Mouse (Mus musculus) kidney, embryonic 15.5 days (tissue): Measurements from ENCODE around the gene Mettl7b. TPM values are rescaled to one million over a fixed set of nuclear protein-coding genes. Genes with fewer than 3 reads are reported as not detected.

Experiments used
- ATAC-seq: fragments of 200-750 bp; cut with Nextera tagmentation; replicated peaks from 2 replicates; pipeline ENCODE4 v1.8.0; 2017; ENCODE audit warnings: moderate TSS enrichment; ENCODE audit not compliant: low FRiP score
- H3K27ac ChIP-seq: fragments of 300-500 bp; sonication (generic); 2 replicates; pipeline ENCODE4 v1.5.1; 2015; ENCODE audit warnings: mild to moderate bottlenecking, inconsistent platforms
- H3K27me3 ChIP-seq: fragments of 300-500 bp; sonication (generic); 2 replicates; pipeline ENCODE4 v1.6.1; 2015; ENCODE audit warnings: inconsistent platforms
- H3K36me3 ChIP-seq: fragments of 300-500 bp; sonication (generic); 2 replicates; pipeline ENCODE4 v1.6.1; 2015; ENCODE audit warnings: inconsistent platforms
- H3K4me1 ChIP-seq: fragments of 300-500 bp; sonication (generic); 2 replicates; pipeline ENCODE4 v1.6.1; 2015; ENCODE audit warnings: inconsistent platforms
- H3K4me2 ChIP-seq: fragments of 300-500 bp; sonication (generic); 2 replicates; pipeline ENCODE4 v1.6.1; 2015; ENCODE audit warnings: moderate library complexity, mild to moderate bottlenecking, inconsistent platforms
- H3K4me3 ChIP-seq: fragments of 300-500 bp; sonication (generic); replicated peaks from 2 replicates; pipeline ENCODE4 v1.5.1; 2015; ENCODE audit warnings: mild to moderate bottlenecking, inconsistent platforms
- H3K9ac ChIP-seq: fragments of 300-500 bp; sonication (generic); 2 replicates; pipeline ENCODE4 v1.6.1; 2015; ENCODE audit warnings: mild to moderate bottlenecking, inconsistent platforms
- H3K9me3 ChIP-seq: fragments of 300-500 bp; sonication (generic); replicated peaks from 2 replicates; pipeline ENCODE4 v1.6.1; 2016; ENCODE audit warnings: inconsistent platforms
- WGBS: fragments of 180-500 bp; shearing (Covaris S2); methylation state at CpG from one replicate; pipeline ENCODE4 v1.1.7; 2015; ENCODE audit warnings: mixed read lengths; 5-methylcytosine and 5-hydroxymethylcytosine counted together
- polyA plus RNA-seq: library from polyadenylated mRNA; unstranded; fragments of >200 nt; fragmentation: Nextera tagmentation; extraction: Ambion mirVana; gene quantifications from 2 replicates; pipeline ENCODE4 v1.2.1, GENCODE M21; 2015

Gene Mettl7b
- polyA plus RNA-seq, 1 experiment from 2014 or later, result 5.6 TPM

DNA sequence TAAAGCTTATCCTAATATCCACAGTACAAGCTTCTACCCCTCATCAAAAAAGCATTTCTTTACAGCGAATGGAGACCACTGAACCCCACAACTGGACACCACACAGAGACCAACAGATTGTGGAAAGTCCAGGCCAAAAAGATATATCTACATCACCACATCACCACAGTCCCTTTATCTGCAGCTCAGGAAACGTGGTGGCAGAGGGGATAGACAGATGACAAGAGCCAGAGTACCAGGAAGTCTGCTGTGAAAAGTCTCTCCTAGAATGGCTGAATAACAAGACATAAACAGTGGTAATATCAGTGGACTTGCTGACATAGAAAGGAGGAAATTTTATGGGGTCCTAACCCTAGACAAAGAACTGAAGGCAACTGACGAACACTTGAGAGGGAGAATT lies 15.6 kb upstream of the Mettl7b start:
- Histone ChIP-seq H3K4me2 (no peak overlapping the region), H3K9me3 (no peaks in the 10 kb centered on the region), H3K4me3 (no peak overlapping the region), H3K27ac (no peak overlapping the region), H3K9ac (no peak overlapping the region), H3K36me3 (no peaks in the 10 kb centered on the region), H3K27me3 (0 out of 2 replicates have a peak, but pooled peaks cover 3% of the 10 kb centered on the region), H3K4me1 (peaks cover 2% of the 10 kb centered on the region; the same call in 1 of the 2 replicates)
- 62% methylated on average over 3 of the region's 3 CpGs for WGBS
- ATAC-seq, result no peak

DNA sequence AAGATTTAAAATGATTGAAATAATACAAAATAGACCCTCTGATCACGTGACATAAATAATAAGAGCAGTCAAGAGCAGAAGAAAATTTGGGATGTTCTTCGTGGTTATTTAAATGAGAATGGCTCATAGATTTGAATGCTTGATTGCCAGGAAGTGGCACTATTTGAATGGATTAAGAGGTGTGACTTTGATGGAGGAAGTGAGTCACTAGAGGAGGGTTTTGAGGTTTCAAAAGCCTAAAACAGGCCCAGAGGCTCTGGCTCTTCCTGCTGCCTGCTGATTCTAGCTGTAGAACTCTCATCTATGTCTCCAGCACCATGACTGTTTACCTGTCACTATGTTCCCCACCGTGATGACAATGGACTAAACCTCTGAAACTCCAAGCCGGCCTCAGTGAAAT lies 12.1 kb upstream of the Mettl7b start:
- WGBS, result 78% methylated on average over 4 of the region's 4 CpGs
- Histone ChIP-seq H3K27ac (no peak overlapping the region), H3K4me2 (no peak overlapping the region), H3K9me3 (no peaks in the 10 kb centered on the region), H3K27me3 (peaks cover 3% of the 10 kb centered on the region), H3K36me3 (no peaks in the 10 kb centered on the region), H3K9ac (no peak overlapping the region), H3K4me1 (peaks cover 2% of the 10 kb centered on the region; the same call in 1 of the 2 replicates), H3K4me3 (no peak overlapping the region)
- ATAC-seq, result no peak

GRCm38 (mm10) chr10:128970740-128971250 lies 10.0 kb upstream of the Mettl7b start:
- Histone ChIP-seq H3K27ac (no peak overlapping the region), H3K4me3 (no peak overlapping the region), H3K27me3 (no peaks in the 10 kb centered on the region; the same call in none of the 2 replicates), H3K4me2 (no peak overlapping the region), H3K4me1 (no peaks in the 10 kb centered on the region), H3K9me3 (no peaks in the 10 kb centered on the region), H3K9ac (no peak overlapping the region), H3K36me3 (no peaks in the 10 kb centered on the region)
- no peak for ATAC-seq
- 49% methylated on average over 1 of the region's 1 CpGs for WGBS

DNA sequence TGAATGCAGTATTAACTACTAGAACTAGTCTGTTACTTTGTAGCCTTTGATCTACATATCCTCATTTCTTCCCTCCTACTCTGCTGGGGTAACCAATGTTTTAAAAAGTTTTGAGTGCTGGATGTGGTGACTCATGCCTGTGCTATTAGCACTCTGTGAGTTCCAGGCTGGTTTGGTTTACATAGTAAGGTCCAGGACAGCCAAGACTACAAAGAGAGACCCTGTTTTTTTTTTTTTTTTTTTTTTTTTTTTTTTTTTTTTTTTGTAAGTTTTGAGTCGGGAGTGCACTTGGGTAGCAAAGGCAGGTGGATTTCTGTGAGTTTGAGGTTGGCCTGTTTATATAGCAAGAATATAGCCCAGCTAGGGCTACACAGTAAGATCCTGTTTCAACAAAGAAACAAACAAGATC lies 7.6 kb upstream of the Mettl7b start:
- Histone ChIP-seq H3K4me3 (no peak overlapping the region), H3K27ac (no peak overlapping the region), H3K4me2 (no peak overlapping the region), H3K9me3 (no peaks in the 10 kb centered on the region), H3K36me3 (no peaks in the 10 kb centered on the region), H3K9ac (no peak overlapping the region), H3K4me1 (no peaks in the 10 kb centered on the region), H3K27me3 (no peaks in the 10 kb centered on the region; the same call in none of the 2 replicates)
- WGBS, result 20% methylated on average over 1 of the region's 1 CpGs
- ATAC-seq, result no peak

- H3K27me3 ChIP-seq, result no peaks in the 10 kb centered on the region; the same call in none of the 2 replicates
- no peaks in the 10 kb centered on the region for H3K4me1 ChIP-seq
- no peaks in the 10 kb centered on the region for H3K36me3 ChIP-seq
- no peak overlapping the region for H3K27ac ChIP-seq
- WGBS, result 86% methylated on average over 6 of the region's 6 CpGs
- no peak overlapping the region for H3K9ac ChIP-seq
- H3K4me2 ChIP-seq, result no peak overlapping the region
- no peak for ATAC-seq
- no peak overlapping the region for H3K4me3 ChIP-seq
- H3K9me3 ChIP-seq, result no peaks in the 10 kb centered on the region
These were observed 5.1 kb upstream of the Mettl7b start for GRCm38 (mm10) chr10:128965871-128966270.

DNA sequence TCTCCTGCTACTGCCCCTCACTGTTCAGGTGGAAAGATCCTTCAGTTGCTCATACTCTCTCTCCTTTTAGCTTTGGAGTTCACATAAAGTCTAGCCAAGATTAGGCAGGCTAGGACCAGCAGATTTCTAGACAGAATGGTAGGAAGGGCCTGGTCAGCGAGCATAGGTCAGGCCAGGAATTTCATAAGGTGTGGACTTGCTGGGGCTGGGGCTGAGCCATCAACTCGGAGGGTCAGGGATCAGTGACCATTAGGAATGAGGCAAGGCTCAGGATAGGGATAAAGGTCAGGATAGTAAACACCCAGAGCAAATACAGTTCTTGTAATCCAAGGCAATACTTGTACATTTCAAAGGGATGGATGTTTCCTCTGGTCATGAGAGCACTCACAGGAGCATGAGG lies 4.2 kb upstream of the Mettl7b start:
- H3K4me1 ChIP-seq, result no peaks in the 10 kb centered on the region
- H3K4me3 ChIP-seq, result no peak overlapping the region
- H3K36me3 ChIP-seq, result no peaks in the 10 kb centered on the region
- H3K27me3 ChIP-seq, result no peaks in the 10 kb centered on the region
- no peak overlapping the region for H3K9ac ChIP-seq
- ATAC-seq, result peak; percentile 71
- no peaks in the 10 kb centered on the region for H3K9me3 ChIP-seq
- H3K4me2 ChIP-seq, result no peak overlapping the region
- H3K27ac ChIP-seq, result 0 out of 2 replicates have a peak overlapping the region, but pooled peaks have one; percentile 32
- WGBS, result 64% methylated on average over 2 of the region's 2 CpGs

GRCm38 (mm10) chr10:128960142-128960541 lies 646 bp downstream of the Mettl7b start:
- ATAC-seq, result no peak
- 64% methylated on average over 4 of the region's 4 CpGs for WGBS
- Histone ChIP-seq H3K36me3 (no peaks in the 10 kb centered on the region), H3K9me3 (no peaks in the 10 kb centered on the region), H3K4me3 (no peak overlapping the region), H3K4me1 (no peaks in the 10 kb centered on the region), H3K27me3 (0 out of 2 replicates have a peak, but pooled peaks cover 4% of the 10 kb centered on the region), H3K4me2 (no peak overlapping the region), H3K27ac (no peak overlapping the region), H3K9ac (no peak overlapping the region)

- WGBS, result 81% methylated on average over 10 of the region's 10 CpGs
- ATAC-seq, result no peak
These were observed 2.4 kb downstream of the Mettl7b start for GRCm38 (mm10) chr10:128958340-128958739.

DNA sequence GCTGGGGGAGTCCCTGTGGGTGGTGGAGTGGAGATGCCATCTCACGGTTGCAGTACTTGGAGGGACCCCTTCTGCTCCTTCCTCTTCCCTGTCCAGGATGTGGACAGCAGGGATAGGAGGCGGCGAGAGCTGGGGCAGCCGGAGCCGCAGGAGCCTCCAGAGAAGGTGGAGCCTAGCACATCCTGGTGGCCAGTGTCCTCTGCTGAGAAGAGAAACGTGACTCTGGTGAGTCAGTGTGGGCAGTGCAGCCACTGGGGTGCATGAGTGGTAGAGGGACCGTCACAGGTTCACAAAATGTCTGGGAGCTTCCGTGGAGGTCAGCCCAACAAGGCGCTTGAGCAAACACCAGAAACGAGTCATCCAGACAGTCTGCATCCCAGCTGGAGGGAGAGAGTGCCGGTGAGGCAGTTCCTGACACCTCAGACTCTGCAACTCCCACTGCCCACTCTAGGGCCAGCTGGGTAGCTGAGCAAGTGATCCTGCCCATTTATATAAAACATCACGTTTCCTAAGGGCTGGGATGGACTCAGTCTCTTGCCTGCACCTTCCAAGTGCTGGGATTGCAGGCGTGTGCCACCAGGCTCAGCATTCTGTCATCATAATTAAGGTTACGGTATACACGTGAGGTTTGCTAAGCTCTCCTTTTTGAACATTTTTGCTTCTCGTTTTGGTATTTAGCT lies 10.4 kb downstream of the Mettl7b start:
- WGBS, result 54% methylated on average over 16 of the region's 16 CpGs
- no peak overlapping the region for H3K4me3 ChIP-seq
- H3K36me3 ChIP-seq, result no peaks in the 10 kb centered on the region
- no peak overlapping the region for H3K27ac ChIP-seq
- no peak overlapping the region for H3K4me2 ChIP-seq
- H3K4me1 ChIP-seq, result no peaks in the 10 kb centered on the region
- no peaks in the 10 kb centered on the region for H3K27me3 ChIP-seq
- H3K9me3 ChIP-seq, result no peaks in the 10 kb centered on the region
- ATAC-seq, result no peak; the same call in 1 of the 2 replicates
- H3K9ac ChIP-seq, result no peak overlapping the region

More at GRCm38 (mm10) chr10:128958340-128958739, 2.4 kb downstream of the Mettl7b start:
- no peak overlapping the region for H3K9ac ChIP-seq
- H3K4me1 ChIP-seq, result no peaks in the 10 kb centered on the region
- H3K27ac ChIP-seq, result no peak overlapping the region
- H3K36me3 ChIP-seq, result no peaks in the 10 kb centered on the region
- H3K27me3 ChIP-seq, result 0 out of 2 replicates have a peak, but pooled peaks cover 4% of the 10 kb centered on the region
- no peak overlapping the region for H3K4me3 ChIP-seq
- no peak overlapping the region for H3K4me2 ChIP-seq
- H3K9me3 ChIP-seq, result no peaks in the 10 kb centered on the region

GRCm38 (mm10) chr10:128947496-128947895 lies 13.3 kb downstream of the Mettl7b start:
- Histone ChIP-seq H3K9ac (no peak overlapping the region), H3K36me3 (no peaks in the 10 kb centered on the region), H3K9me3 (no peaks in the 10 kb centered on the region), H3K4me2 (no peak overlapping the region), H3K27ac (no peak overlapping the region), H3K27me3 (no peaks in the 10 kb centered on the region), H3K4me1 (no peaks in the 10 kb centered on the region), H3K4me3 (no peak overlapping the region)
- no peak for ATAC-seq
- 81% methylated on average over 4 of the region's 4 CpGs for WGBS

DNA sequence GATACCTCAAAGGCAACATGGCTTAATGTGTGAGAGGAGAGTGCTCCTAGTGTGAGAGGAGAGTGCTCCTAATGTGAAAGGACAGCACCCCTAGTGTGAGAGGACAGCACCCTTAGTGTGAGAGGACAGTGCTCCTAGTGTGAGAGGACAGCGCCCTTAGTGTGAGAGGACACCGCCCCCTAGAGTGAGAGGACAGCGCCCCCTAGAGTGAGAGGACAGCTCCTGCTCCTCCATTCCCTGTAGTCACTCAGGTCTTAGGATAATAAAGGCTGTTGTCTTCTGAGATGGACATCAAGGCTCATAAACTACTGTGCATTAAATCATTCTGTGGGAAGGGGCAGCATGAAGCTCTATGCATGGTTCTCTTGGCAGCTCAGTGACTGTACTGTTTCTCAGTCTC lies 15.1 kb downstream of the Mettl7b start:
- 0 out of 2 replicates have a peak, but pooled peaks have one; percentile 6 for ATAC-seq

DNA sequence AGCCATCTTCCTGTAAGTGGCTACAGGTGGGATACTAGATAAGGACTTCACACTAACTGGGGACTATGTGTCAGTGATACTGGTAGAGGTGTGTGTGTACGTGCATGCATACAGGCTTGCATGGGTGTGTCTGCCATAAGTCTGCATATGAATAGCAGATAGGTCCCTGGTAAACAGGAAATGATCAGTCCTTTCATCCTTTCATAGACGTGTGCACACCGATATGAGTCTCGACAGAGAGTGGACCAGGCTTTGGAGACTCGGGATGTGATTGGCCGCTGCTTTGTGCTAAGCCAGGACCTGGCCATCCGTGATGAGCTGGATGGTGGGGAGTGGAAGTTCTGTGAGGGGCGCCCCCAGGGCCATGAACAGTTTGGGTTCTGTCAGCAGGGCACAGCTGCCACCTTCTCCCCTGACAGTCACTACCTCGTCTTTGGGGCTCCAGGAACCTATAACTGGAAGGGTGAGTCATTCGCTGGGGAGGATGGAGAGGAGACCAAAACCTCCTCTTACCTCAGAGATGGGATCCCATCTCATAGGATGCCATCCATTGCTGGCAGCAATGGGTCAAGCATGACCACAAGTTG lies 20.2 kb downstream of the Mettl7b start:
- Histone ChIP-seq H3K4me2 (no peak overlapping the region), H3K27ac (no peak overlapping the region), H3K4me1 (no peaks in the 10 kb centered on the region), H3K27me3 (peaks cover 13% of the 10 kb centered on the region), H3K9me3 (no peaks in the 10 kb centered on the region), H3K4me3 (no peak overlapping the region), H3K36me3 (no peaks in the 10 kb centered on the region), H3K9ac (no peak overlapping the region)
- WGBS, result 80% methylated on average over 10 of the region's 10 CpGs
- no peak for ATAC-seq

More for the DNA sequence above, 15.1 kb downstream of the Mettl7b start:
- WGBS, result 26% methylated on average over 3 of the region's 3 CpGs
- H3K9ac ChIP-seq, result no peak overlapping the region
- no peak overlapping the region for H3K4me2 ChIP-seq
- H3K36me3 ChIP-seq, result no peaks in the 10 kb centered on the region
- no peak overlapping the region for H3K27ac ChIP-seq
- no peaks in the 10 kb centered on the region for H3K27me3 ChIP-seq
- no peaks in the 10 kb centered on the region for H3K9me3 ChIP-seq
- no peak overlapping the region for H3K4me3 ChIP-seq
- no peaks in the 10 kb centered on the region for H3K4me1 ChIP-seq
